Mouse (Mus musculus): ENCODE results near the gene Slit1. TPM values are rescaled to one million over a fixed set of nuclear protein-coding genes. Genes with fewer than 3 reads are reported as not detected.
A peak's percentile ranks its signal among the peaks of the same experiment; 100 is the strongest.

The Slit1 gene
- total RNA-seq (2021), result 100 to 1,000 TPM; 143 to 146 TPM
- long read RNA-seq, experiment 1, partial matches to known transcripts, result 15 of 22 reads
- long read RNA-seq, experiment 1, other reads (novel, unspliced or antisense), result 7 of 22 reads
- long read RNA-seq, experiment 2, partial matches to known transcripts, result 12 of 24 reads
- long read RNA-seq, experiment 2, other reads (novel, unspliced or antisense), result 12 of 24 reads

GRCm38 (mm10) chr19:41743396-41743795 is at the start of gene Slit1:
Gene Slit1, minus strand, starts transcription at chr19:41743665.
- DNase-seq (ENCODE audit: low spot score in 2 of 2), result peak; percentile 49 to 62

- DNase-seq (ENCODE audit: low spot score in 2 of 2), result no peak
These were observed 49.5 kb upstream of the Slit1 start for GRCm38 (mm10) chr19:41792934-41793486.

GRCm38 (mm10) chr19:41791384-41791783 is 47.9 kb upstream of the Slit1 start:
- DNase-seq (ENCODE audit: low spot score in 2 of 2), result no peak

GRCm38 (mm10) chr19:41789110-41789961 is 45.9 kb upstream of the Slit1 start:
- no peak for DNase-seq (ENCODE audit: low spot score in 2 of 2)

- DNase-seq (ENCODE audit: low spot score in 2 of 2), result no peak
These were observed 43.4 kb upstream of the Slit1 start for GRCm38 (mm10) chr19:41786896-41787295.

- DNase-seq (ENCODE audit: low spot score in 2 of 2), result no peak
These were observed 34.0 kb upstream of the Slit1 start for GRCm38 (mm10) chr19:41777514-41777913.

- no peak for DNase-seq (ENCODE audit: low spot score in 2 of 2)
These were observed 25.2 kb upstream of the Slit1 start for GRCm38 (mm10) chr19:41768711-41769110.

- DNase-seq (ENCODE audit: low spot score in 2 of 2), result no peak
These were observed 23.2 kb upstream of the Slit1 start for GRCm38 (mm10) chr19:41766628-41767027.

GRCm38 (mm10) chr19:41763870-41764660 is 20.6 kb upstream of the Slit1 start:
- DNase-seq (ENCODE audit: low spot score in 2 of 2), result peak; percentile 90 to 95

- DNase-seq (ENCODE audit: low spot score in 2 of 2), result no peak
These were observed 18.1 kb upstream of the Slit1 start for GRCm38 (mm10) chr19:41761529-41761928.

- no peak for DNase-seq (ENCODE audit: low spot score in 2 of 2)
These were observed 16.3 kb upstream of the Slit1 start for GRCm38 (mm10) chr19:41759765-41760164.

- DNase-seq (ENCODE audit: low spot score in 2 of 2), result no peak
These were observed 15.8 kb upstream of the Slit1 start for GRCm38 (mm10) chr19:41759270-41759669.

- DNase-seq (ENCODE audit: low spot score in 2 of 2), result no peak
These were observed 11.3 kb upstream of the Slit1 start for GRCm38 (mm10) chr19:41754760-41755159.

GRCm38 (mm10) chr19:41751906-41752305 is 8.4 kb upstream of the Slit1 start:
- no peak for DNase-seq (ENCODE audit: low spot score in 2 of 2)

- no peak for DNase-seq (ENCODE audit: low spot score in 2 of 2)
These were observed 4.0 kb upstream of the Slit1 start for GRCm38 (mm10) chr19:41747436-41747835.

- peak; percentile 67 to 87 for DNase-seq (ENCODE audit: low spot score in 2 of 2)
These were observed 2.6 kb upstream of the Slit1 start for GRCm38 (mm10) chr19:41745941-41746557.

GRCm38 (mm10) chr19:41738896-41739295 is 4.6 kb downstream of the Slit1 start:
- DNase-seq (ENCODE audit: low spot score in 2 of 2), result no peak

- no peak for DNase-seq (ENCODE audit: low spot score in 2 of 2)
These were observed 5.0 kb downstream of the Slit1 start for GRCm38 (mm10) chr19:41738429-41738805.

GRCm38 (mm10) chr19:41737657-41738428 is 5.6 kb downstream of the Slit1 start:
- DNase-seq (ENCODE audit: low spot score in 2 of 2), result peak; percentile 71 to 80

- peak in 1 of 2 experiments; percentile 62 for DNase-seq (ENCODE audit: low spot score in 2 of 2)
These were observed 8.8 kb downstream of the Slit1 start for GRCm38 (mm10) chr19:41734685-41735084.
